Mouse (Mus musculus) induced T-regulatory cell, adult 2 months (primary cell): ENCODE results near the gene Tomm70a.

Experiments
- DNase-seq: peaks from one replicate; pipeline ENCODE4 v3.0.0-alpha.2; 2012; ENCODE audit warnings: low read depth

Gene Tomm70a

DNA sequence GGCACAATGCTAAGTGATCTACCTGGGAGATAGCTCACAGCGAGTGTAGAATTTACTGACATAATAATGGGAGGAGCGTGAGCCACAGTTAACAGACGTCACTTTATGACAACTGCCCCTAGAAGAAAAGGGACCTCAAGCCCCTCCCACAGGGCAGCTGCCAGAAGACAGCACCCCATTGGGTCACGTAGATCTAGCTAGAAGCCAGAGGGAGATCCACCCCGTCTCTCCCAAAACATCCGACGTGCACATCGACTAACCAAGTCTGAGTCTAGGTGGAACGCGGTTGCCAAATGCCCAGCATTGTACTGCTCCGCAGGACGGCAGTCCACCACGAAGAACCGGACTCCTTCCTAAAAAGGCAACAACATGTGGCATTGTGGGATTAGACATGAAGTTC is 69.7 kb downstream of the Tomm70a start:
- DNase-seq, result no peak

GRCm38 (mm10) chr16:57196590-57196989 is 75.1 kb downstream of the Tomm70a start:
- DNase-seq, result no peak

DNA sequence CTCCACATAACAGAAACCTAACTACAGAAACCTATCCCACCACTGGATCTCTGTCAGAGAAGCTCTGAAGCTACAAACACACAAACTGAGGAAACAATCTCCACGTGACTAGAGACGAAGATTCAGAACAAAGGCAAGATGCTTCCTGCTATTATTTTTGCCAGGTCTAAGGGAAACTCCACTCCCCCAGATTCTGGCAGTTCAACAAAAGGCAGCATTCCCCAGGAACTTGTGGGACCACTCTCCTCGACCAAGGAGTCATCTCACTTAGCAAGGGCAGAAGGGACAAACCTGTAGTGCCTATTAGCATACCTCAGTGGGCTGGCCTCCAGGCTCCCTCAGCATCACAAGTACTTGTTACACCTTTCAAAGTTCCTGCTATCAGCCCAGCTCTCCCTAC is 75.8 kb downstream of the Tomm70a start:
- DNase-seq, result no peak
